Mouse (Mus musculus) limb, embryonic 11.5 days (tissue): Measurements from ENCODE around the gene Phc2. TPM values are rescaled to one million over a fixed set of nuclear protein-coding genes. Genes with fewer than 3 reads are reported as not detected.

Experiments used
- ATAC-seq: fragments of 200-750 bp; cut with Nextera tagmentation; 2 replicates; pipeline ENCODE4 v1.8.0; 2017; ENCODE audit warnings: low read depth; ENCODE audit not compliant: insufficient number of reproducible peaks, low FRiP score, low TSS enrichment
- DNase-seq: peaks from one replicate; pipeline ENCODE4 v3.0.0-alpha.2; 2015; ENCODE audit warnings: low spot score
- H3K27ac ChIP-seq: fragments of 300-500 bp; sonication (generic); replicated peaks from 2 replicates; pipeline ENCODE4 v1.5.1; 2014; ENCODE audit warnings: low read depth, mild to moderate bottlenecking, low read length
- H3K27me3 ChIP-seq: fragments of 300-500 bp; sonication (generic); 2 replicates; pipeline ENCODE4 v1.6.1; 2014; ENCODE audit warnings: mild to moderate bottlenecking, low read length, mixed read lengths; ENCODE audit not compliant: control insufficient read depth, insufficient read depth
- H3K36me3 ChIP-seq: fragments of 300-500 bp; sonication (generic); 2 replicates; pipeline ENCODE4 v1.6.1; 2014; ENCODE audit warnings: mild to moderate bottlenecking, low read length, moderate library complexity, mixed read lengths; ENCODE audit not compliant: control insufficient read depth, insufficient read depth
- H3K4me1 ChIP-seq: fragments of 300-500 bp; sonication (generic); 2 replicates; pipeline ENCODE4 v1.6.1; 2014; ENCODE audit warnings: low read length, mixed read lengths; ENCODE audit not compliant: control insufficient read depth, insufficient read depth
- H3K4me2 ChIP-seq: fragments of 300-500 bp; sonication (generic); 2 replicates; pipeline ENCODE4 v1.6.1; 2014; ENCODE audit warnings: low read depth, mild to moderate bottlenecking, moderate library complexity; ENCODE audit not compliant: severe bottlenecking
- H3K4me3 ChIP-seq: fragments of 300-500 bp; sonication (generic); 2 replicates; pipeline ENCODE4 v1.5.1; 2014; ENCODE audit warnings: low read depth, low read length
- H3K9ac ChIP-seq: fragments of 300-500 bp; sonication (generic); 2 replicates; pipeline ENCODE4 v1.6.1; 2014; ENCODE audit warnings: mild to moderate bottlenecking, low read length
- H3K9me3 ChIP-seq: fragments of 300-500 bp; sonication (generic); 2 replicates; pipeline ENCODE4 v1.6.1; 2016; ENCODE audit warnings: low read length; ENCODE audit not compliant: control insufficient read depth
- WGBS: fragments of 180-500 bp; shearing (Covaris S2); extraction: QIAGEN DNeasy Blood & Tissue Kit; methylation state at CpG from one replicate; pipeline ENCODE4 v1.1.7; 2014; 5-methylcytosine and 5-hydroxymethylcytosine counted together
- polyA plus RNA-seq: library from polyadenylated mRNA; unstranded; fragments of >200 nt; fragmentation: Nextera tagmentation; extraction: Ambion mirVana; gene quantifications from 2 replicates; pipeline ENCODE4 v1.2.1, GENCODE M21; 2014

Gene Phc2
- polyA plus RNA-seq, 1 experiment from 2014 or later, result 63.2 TPM

DNA sequence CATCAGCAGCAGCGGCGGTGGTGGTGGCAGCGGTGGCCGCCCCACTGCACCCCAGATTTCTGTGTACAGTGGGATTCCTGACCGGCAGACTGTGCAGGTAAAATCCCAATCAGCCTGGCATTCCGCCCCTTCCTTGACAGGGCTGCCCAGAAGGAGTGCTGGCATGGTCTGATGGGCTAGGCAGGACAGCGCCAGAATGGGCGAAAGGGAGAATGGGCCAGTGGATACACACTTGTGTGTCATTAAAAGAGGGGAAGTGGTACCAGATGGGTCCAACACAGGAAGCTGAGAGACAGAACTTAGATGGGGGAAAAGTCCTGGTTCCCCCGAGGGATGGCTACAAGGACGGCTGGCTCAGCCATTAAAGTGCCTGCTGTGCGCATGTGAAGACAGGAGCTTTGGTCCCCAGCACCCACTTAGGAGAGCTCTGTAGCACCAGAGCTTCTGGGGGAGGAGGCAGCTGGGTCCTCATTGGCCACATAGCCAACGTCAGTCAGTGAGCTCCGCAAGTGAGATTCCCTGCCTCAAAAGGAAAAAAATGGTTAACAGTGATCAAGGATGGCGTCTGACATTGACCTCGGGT lies 50.7 kb downstream of the Phc2 start:
- H3K27me3 ChIP-seq, result no peaks in the 10 kb centered on the region
- DNase-seq, result no peak
- H3K4me3 ChIP-seq, result no peak overlapping the region
- no peak for ATAC-seq
- H3K9me3 ChIP-seq, result no peaks in the 10 kb centered on the region
- H3K4me1 ChIP-seq, result no peaks in the 10 kb centered on the region; the same call in 1 of the 2 replicates
- no peak overlapping the region for H3K9ac ChIP-seq
- 92% methylated on average over 15 of the region's 15 CpGs for WGBS
- H3K27ac ChIP-seq, result no peak overlapping the region
- no peaks in the 10 kb centered on the region; the same call in 1 of the 2 replicates for H3K36me3 ChIP-seq
- H3K4me2 ChIP-seq, result no peak overlapping the region

DNA sequence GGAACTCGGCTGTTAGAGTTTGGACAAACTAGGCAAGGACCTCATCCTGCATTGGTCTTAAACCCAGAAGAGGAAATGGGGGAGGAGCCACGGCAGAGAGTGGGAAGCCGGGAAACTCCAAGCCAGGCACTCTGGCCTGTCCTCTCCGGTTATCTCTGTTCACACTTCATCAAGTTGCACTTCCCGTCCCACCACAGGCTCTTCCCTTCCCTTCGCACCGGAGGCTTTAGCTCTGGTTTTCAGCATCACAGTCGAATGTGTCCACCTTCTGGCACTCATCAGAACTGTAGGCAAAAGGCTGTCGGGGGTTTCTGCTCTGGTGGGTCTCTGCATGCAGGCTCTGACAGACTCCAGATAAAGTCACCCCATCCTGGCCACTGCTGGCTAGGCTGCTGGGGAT lies 52.1 kb downstream of the Phc2 start:
- Histone ChIP-seq H3K4me2 (no peak overlapping the region), H3K27me3 (no peaks in the 10 kb centered on the region), H3K27ac (no peak overlapping the region), H3K36me3 (no peaks in the 10 kb centered on the region; the same call in 1 of the 2 replicates), H3K9ac (no peak overlapping the region), H3K4me3 (no peak overlapping the region), H3K4me1 (peaks cover 2% of the 10 kb centered on the region), H3K9me3 (no peaks in the 10 kb centered on the region)
- ATAC-seq (no peak), DNase-seq (peak; percentile 74)
- 18% methylated on average over 9 of the region's 9 CpGs for WGBS

DNA sequence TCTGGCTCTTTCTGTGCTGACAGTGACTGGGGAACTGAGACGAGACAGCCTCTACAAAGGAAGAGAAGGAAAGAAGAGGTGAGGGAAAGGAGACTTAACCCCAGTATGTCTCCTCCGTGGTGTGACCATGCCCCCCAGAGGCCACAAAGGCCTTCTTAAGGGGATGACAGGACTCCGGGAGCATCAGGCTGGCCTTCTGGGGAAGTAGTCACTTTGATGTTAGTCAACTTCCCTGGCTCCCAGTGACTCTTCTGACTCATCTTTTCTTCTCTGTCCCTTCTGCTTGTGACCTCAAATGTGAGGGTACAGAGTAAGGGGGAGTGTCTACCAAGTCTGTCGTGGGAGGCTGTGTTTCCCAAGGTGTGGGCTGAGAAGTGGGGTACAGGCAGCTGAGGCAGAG lies 52.9 kb downstream of the Phc2 start:
- DNase-seq (no peak), ATAC-seq (no peak)
- H3K4me2 ChIP-seq, result no peak overlapping the region
- no peak overlapping the region for H3K4me3 ChIP-seq
- H3K27ac ChIP-seq, result no peak overlapping the region
- no peaks in the 10 kb centered on the region for H3K9me3 ChIP-seq
- no peak overlapping the region for H3K9ac ChIP-seq
- 64% methylated on average over 4 of the region's 4 CpGs for WGBS
- peaks cover 6% of the 10 kb centered on the region for H3K4me1 ChIP-seq
- H3K36me3 ChIP-seq, result no peaks in the 10 kb centered on the region; the same call in 1 of the 2 replicates
- no peaks in the 10 kb centered on the region for H3K27me3 ChIP-seq

DNA sequence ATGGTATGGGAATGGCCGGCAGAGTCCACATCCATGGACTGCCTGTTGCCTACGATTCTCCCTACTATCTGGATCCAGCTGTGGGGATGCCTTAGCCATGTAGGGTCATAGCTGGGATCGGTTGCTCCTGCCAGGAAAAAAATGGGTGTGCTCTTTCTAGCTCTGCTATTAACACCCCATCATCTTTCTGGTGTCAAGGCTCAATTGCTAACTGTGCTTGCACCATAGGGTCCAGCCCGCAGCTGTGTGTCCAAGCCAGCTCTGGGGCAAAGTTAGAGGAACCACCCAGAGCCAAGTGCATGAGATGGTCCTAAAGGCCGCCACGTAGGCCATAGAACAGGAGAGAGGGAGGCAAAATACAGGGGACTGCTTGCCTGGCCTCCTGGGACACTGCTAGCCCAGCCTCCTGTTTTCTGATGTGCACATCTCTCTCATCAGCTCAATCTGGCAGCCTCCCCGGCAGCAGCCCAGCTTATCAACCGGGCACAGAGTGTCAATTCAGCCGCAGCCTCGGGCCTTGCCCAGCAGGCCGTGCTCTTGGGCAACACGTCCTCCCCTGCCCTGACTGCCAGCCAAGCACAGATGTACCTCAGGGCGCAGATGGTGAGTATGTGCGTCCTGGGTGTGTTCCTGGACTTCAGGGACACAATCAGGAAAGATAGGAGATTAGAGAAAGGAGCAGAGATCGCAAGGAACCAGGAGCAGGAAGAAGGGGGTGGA lies 54.7 kb downstream of the Phc2 start:
- Histone ChIP-seq H3K9me3 (no peaks in the 10 kb centered on the region), H3K27me3 (no peaks in the 10 kb centered on the region), H3K4me1 (peaks cover 6% of the 10 kb centered on the region), H3K36me3 (no peaks in the 10 kb centered on the region; the same call in 1 of the 2 replicates), H3K9ac (no peak overlapping the region), H3K27ac (no peak overlapping the region), H3K4me3 (no peak overlapping the region), H3K4me2 (no peak overlapping the region)
- WGBS, result 86% methylated on average over 15 of the region's 15 CpGs
- no peak for DNase-seq
- ATAC-seq, result no peak

DNA sequence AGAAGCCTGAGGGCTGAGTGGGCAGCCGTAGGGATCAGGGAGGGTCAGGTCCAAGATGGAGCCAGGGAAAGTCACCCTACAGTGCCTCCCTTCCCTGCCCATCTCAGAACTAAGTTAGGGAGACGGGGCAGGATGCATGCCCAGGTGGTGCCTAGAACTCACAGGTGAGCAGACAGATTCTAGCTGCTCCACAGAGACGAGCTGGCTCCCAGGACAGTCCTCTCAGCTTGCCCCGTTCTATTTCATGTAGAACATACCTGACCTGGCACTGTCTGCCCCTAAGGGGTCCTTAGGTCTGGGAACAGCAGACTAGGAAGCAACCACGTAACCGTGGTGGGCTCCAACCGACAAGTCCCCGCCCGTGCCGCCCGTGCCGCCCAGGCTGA lies 55.3 kb downstream of the Phc2 start:
- H3K4me2 ChIP-seq, result no peak overlapping the region
- H3K9ac ChIP-seq, result no peak overlapping the region
- no peaks in the 10 kb centered on the region for H3K27me3 ChIP-seq
- no peak for ATAC-seq
- H3K9me3 ChIP-seq, result no peaks in the 10 kb centered on the region
- H3K4me3 ChIP-seq, result no peak overlapping the region
- H3K4me1 ChIP-seq, result peaks cover 12% of the 10 kb centered on the region
- no peaks in the 10 kb centered on the region; the same call in 1 of the 2 replicates for H3K36me3 ChIP-seq
- DNase-seq, result no peak
- H3K27ac ChIP-seq, result no peak overlapping the region
- WGBS, result 88% methylated on average over 12 of the region's 12 CpGs

DNA sequence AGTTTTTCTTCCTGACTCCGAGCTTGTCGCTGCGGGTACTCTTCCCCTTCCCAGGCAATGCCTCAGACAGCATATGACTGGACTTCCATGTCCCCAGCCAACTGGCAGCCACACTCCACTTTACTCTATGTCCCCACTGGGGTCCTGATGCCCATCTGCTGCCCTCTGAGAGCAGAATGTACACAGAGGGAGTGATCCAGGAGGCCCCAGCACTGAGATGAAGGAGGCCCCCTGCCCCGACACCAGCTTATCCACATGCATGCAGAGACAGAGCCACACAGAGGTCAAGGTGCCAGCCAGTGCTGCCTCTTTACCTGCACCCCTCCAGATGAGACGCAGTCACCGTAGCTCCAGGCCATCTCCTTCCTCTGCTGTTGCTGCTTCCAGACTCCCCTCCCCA lies 55.8 kb downstream of the Phc2 start:
- Histone ChIP-seq H3K4me3 (no peak overlapping the region), H3K27ac (no peak overlapping the region), H3K36me3 (no peaks in the 10 kb centered on the region; the same call in 1 of the 2 replicates), H3K4me1 (peaks cover 17% of the 10 kb centered on the region), H3K9me3 (no peaks in the 10 kb centered on the region), H3K4me2 (no peak overlapping the region), H3K9ac (no peak overlapping the region), H3K27me3 (no peaks in the 10 kb centered on the region)
- no peak for ATAC-seq
- DNase-seq, result no peak
- WGBS, result 89% methylated on average over 6 of the region's 6 CpGs

DNA sequence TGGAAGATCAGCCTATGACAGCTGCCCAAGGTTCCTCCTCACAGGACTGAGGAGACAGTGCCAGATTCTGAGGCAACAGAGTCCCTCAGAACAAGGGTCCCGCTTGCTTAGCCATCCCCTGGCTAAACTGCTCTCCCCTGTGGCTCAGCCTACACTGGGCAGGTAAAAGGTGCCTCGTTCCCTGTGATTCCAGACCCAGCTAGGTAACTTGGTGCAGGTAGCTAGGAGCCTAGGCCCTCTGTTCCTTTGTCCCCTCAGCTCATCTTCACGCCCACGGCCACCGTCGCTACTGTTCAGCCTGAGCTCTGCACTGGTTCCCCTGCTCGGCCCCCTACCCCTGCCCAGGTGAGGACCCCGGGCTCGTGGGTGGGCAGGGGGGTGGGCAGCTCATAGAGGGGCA lies 56.3 kb downstream of the Phc2 start:
- DNase-seq (no peak), ATAC-seq (0 out of 2 replicates have a peak, but pooled peaks have one; percentile 0)
- Histone ChIP-seq H3K9me3 (no peaks in the 10 kb centered on the region), H3K4me3 (no peak overlapping the region), H3K4me2 (no peak overlapping the region), H3K27me3 (no peaks in the 10 kb centered on the region), H3K36me3 (no peaks in the 10 kb centered on the region; the same call in 1 of the 2 replicates), H3K9ac (no peak overlapping the region), H3K4me1 (peaks cover 22% of the 10 kb centered on the region), H3K27ac (no peak overlapping the region)
- 83% methylated on average over 9 of the region's 9 CpGs for WGBS

DNA sequence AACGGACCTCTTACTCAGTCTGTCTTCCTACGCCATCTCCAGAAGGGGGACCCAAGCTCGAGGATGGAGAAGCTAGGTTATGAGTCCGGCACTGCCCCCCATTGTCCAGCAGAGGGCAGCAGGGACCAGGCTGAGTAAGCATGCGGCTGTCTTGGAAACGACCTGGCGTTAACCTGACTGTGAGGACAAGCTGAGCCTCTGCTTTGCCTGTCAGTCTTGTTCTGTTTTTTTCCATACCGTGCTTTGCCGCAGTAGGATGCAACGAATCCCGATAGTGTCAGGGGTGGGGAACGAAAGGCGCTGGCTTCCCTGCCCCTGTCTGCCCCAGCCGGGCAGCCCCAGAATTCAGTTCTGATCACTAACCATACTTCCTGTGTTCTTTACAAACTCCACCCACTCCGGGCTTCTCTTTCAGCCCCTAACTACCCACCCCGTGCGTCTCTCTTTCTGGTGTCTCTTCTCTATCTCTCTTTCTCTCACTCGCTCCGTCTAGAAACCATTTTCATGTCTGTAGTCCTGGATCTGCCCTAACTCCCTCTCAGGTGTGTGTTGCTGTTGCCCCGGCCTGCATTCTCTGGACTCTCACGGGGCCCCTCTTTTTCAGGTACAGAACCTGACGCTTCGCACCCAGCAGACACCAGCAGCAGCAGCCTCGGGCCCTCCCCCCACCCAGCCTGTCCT lies 57.1 kb downstream of the Phc2 start:
- Histone ChIP-seq H3K36me3 (no peaks in the 10 kb centered on the region; the same call in 1 of the 2 replicates), H3K27me3 (no peaks in the 10 kb centered on the region), H3K4me3 (no peak overlapping the region), H3K4me2 (peak overlapping the region; percentile 42), H3K9me3 (no peaks in the 10 kb centered on the region), H3K4me1 (peaks cover 30% of the 10 kb centered on the region), H3K27ac (no peak overlapping the region), H3K9ac (0 out of 2 replicates have a peak overlapping the region, but pooled peaks have one; percentile 18)
- ATAC-seq, result peak; percentile 44; the same call in 1 of the 2 replicates
- peak; percentile 97 for DNase-seq
- 18% methylated on average over 24 of the region's 24 CpGs for WGBS
